Mouse (Mus musculus) frontal cortex, adult 2 months (tissue): ENCODE results near the gene Gm20388. TPM values are rescaled to one million over a fixed set of nuclear protein-coding genes. Genes with fewer than 3 reads are reported as not detected.
A peak's percentile ranks its signal among the peaks of the same experiment; 100 is the strongest.
"Not testable (repeated sequence)": the region's sequence is repeated elsewhere in the genome, so short reads cannot be mapped to it uniquely, and the experiment has no call there.

ENCODE experiments used
- DNase-seq, 2 experiments: peaks; one replicate each; pipeline ENCODE4 v3.0.0; 2022; ENCODE audit warnings: low spot score in 1 of 2; ENCODE audit errors: extremely low spot score in 1 of 2
- polyA plus RNA-seq: library from polyadenylated mRNA; depleted of rRNA; stranded (reverse); fragments of >200 nt; gene quantifications from 2 replicates; pipeline ENCODE4 v1.2.3, GENCODE M21; 2012

Gm20388 gene
- polyA plus RNA-seq, 1 experiment: 22.2 TPM

DNA sequence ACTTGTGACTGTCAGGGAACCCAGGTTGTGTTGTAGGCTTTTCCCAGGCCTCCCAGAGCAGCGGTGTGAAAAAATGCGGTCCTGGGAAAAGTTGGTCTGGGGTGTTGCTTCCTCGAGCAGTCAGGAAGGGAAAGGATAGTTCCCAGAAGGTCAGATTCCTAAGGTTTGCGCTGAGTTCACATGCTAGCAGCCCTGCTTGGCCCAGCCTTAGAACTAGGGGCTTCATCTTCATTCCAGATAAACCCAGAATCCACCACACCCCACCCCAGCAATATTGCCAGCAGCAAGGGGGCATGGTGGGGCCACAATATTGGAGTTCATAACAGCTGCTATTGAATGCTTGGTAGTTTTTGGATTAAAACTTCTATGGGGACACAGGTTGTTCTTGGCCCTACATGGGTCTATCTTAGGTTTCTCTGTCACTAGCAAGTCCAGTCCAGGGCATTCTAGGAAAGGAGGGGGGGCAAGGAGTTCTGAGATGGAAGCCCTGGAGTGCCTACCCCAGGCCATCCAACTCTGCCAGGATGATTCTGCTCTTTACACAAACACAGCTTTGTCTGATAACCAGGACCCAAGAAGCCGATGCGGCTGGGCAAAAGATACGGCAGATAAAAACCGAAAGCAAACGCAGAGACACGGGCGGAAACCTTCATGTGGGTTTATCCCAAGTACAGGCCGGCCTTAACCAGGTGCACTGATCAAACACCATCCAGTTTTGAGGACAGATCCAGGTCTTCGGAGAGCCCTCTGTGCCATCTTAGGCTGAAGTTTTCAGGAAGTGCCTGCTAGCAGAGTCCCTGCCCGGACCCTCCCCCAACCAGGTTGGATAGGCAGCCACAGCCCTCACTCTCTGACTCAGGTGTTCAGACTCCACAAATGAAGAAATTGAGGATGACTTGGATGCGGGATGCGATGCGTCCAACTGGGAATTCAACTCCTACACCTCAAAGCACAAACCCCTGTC is 1210.1 kb downstream of the Gm20388 start:
- no peak for DNase-seq

DNA sequence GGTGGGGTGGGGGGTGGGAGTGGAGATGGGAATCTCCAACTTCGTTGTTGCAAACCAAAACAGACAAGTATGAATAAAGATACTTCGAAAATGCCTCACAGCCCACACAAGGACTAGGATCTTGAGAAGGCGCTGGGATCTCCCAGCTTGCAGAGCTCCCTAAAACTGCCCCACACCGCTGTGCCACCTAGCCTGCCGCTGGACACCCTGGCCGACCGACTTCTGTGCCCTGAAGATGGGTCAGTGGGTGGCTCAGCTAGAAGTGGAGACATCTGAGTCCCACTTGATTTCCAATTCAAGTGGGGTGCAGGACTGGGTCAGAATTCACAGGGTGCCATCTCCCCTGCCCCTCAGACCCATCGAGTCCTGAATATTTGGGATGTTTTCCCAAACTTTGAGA is 1211.1 kb downstream of the Gm20388 start:
- no peak for DNase-seq

DNA sequence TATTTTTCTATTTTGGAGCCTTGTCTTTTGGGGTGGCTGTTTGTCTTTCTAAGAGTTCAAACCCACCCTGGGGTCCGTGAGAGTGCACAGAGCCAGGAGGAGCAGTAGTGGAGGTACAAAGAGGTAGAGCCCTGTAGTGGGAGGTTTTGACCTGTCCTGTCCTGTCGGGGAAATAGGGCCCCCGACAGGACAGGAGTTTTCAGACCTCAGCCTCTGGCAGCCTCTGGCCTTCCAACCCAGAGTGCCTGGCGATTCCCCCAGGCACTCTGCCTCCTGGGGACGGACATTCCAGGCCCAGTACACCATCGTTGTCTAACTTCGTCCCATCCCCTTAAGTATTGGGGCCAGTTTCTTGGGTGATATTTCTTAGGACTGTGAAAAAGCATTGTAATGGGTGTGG is 1211.7 kb downstream of the Gm20388 start:
- no peak for DNase-seq

DNA sequence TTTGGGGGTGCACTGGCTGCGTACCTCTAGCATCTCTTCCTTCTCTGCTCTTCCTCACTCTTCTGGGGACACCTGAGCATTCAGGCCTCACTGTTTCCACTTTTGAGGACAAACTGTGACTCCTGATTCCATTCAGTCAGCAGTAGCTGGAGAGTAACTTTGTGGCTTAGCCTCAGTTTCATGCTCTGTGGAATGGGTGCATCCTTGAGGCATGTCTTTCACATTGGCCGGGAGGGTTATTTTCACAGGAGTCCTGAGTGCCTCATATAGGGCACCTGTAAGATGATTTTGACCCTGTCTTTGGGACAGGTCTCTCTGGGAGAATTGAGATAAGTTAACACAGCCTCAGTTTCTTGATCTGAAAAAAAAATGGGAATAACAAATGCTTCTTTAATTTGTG is 1212.5 kb downstream of the Gm20388 start:
- DNase-seq: no peak

DNA sequence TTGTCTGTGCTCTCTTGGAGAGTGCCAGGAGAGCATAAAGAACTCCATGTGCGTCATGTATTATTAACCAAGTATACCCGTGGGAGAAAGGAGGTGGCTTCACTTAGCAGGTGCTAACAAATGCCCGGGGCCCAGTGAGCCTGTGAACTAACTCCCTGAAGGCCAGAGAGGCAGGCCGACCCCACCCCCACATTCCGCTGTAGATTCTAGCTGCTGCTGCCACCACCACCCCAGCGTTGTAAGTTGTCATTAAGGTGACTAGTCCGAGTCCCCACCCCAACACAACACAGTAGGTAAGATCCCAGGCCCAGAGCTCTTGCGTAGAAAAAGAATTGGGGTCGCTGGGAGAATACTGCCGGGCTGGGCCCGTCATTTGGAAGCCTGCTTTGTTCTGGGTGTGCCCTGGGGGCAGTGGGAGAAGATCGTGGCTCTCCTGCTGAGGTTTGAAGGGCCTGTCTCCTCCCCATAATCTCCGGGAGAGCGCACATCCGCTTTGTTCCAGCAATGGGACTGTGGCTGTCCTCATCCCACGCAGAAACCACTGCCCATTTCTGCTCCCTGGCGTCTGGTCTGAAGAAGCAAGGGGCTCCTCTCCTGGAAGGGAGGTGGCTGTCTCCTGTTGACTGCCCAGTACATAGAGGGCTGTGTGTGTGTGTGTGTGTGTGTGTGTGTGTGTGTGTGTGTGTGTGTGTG is 1214.1 kb downstream of the Gm20388 start:
- DNase-seq: no peak

DNA sequence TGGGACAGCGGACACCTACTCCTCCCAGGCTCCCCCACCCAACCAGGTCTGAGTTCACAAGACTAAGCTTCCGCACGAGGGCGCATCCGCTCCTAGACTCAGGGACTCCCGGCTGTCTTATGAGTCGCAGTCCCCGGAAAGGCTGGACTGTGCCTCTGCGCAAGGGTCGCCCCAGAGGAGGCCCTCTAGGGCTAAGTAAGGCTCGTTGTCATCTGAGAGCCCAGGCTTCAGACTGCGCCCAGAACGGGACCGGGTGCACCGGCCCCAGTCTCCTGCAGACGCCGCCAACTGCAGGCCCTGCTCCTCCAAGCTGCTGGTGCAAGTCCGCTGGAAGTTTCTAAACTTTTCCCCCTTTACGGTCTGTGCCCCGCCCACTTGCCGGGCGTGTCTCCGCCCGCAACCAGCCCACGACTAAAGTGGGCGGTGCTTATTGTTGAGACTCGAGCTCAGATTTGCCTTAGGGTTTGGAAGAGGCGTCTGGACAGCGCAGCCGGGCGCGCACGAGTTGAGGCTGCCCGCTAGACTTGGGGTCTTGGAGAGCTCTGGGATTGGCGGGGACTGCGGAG is 1214.8 kb downstream of the Gm20388 start:
- peak in 1 of 2 experiments; percentile 61 for DNase-seq

DNA sequence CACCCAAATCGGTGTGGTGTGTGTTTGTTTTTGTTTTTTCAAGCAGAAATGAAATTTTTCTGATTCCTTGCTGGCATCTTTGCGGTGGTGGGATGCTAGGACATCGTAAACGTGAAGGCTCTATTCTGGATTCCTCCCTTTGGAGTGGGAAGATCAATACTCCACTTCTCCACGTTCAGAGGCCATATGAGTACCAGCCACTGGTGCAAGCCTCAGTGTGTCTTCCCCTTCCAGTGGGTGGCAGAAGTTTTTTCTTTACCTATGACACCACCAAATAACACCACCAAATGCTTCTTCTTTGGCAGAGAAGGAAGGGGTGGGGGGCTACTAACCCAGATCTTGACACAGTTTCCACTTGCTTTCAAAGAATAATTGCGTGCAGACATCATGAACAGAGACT is 1215.5 kb downstream of the Gm20388 start:
- DNase-seq: no peak

DNA sequence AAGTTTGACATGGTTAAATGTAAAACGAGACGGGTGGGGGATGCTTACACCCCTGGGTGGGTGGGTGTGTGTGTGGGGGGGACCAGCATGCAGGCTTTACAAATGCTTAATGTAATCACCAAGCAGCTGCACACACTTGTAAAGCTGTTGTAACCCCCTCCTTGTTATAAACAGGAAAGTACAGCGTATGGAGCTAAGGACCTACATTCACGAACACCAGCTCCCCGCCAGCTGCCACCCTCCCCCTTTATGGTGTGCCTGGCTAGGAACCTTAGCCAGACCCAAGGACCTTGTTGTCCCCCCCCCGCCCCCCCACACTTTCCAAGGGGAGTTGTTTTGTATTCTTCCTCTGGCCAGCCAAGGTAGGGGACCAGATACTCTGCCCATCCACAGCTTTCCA is 1216.1 kb downstream of the Gm20388 start:
- DNase-seq: no peak

DNA sequence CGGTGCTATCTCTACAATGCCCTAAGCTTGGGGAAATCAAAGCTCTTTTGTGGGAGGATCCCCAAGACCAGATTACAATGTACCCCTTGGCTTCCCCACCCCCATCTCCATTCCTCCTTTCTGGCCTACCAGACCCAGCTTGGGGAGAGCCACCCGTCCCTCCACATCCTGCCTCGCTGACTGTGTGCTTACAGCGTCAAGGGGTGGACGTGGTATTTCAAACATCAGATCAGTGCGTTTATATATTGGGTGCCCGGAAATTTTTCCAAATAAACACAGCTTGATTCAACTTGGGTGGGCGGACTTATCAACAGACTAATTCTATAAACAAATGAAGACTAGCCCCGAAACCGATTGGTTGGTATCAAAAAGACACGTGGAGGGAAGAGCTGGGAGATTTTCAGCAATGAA is 1216.7 kb downstream of the Gm20388 start:
- no peak for DNase-seq

DNA sequence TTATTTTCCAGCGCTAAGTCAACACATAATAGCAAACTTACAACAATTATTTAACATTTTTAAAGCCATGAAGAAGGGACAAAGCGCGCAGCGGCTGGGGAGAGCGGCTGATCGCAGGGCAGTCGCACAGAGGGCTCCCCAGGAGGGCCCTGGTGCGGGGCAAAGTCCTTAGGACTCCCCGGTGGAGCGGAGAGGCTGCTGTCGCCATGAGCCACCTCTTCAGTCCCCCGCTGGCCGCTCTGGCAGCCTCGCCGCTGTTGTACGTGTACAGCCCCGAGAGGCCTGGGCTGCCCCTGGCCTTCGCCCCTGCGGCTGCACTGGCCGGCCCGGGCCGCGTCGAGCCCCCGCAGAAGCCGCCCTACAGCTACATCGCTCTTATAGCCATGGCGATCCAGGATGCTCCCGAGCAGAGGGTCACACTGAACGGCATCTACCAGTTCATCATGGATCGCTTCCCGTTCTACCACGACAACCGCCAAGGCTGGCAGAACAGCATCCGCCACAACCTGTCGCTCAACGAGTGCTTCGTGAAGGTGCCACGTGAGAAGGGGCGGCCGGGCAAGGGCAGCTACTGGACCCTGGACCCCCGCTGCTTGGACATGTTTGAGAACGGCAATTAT is 1217.2 kb downstream of the Gm20388 start, which contains the start of gene Foxl1:
TSS of gene Foxl1 (plus strand) at position 185 of the 620 bp plus-strand sequence.
- no peak for DNase-seq

DNA sequence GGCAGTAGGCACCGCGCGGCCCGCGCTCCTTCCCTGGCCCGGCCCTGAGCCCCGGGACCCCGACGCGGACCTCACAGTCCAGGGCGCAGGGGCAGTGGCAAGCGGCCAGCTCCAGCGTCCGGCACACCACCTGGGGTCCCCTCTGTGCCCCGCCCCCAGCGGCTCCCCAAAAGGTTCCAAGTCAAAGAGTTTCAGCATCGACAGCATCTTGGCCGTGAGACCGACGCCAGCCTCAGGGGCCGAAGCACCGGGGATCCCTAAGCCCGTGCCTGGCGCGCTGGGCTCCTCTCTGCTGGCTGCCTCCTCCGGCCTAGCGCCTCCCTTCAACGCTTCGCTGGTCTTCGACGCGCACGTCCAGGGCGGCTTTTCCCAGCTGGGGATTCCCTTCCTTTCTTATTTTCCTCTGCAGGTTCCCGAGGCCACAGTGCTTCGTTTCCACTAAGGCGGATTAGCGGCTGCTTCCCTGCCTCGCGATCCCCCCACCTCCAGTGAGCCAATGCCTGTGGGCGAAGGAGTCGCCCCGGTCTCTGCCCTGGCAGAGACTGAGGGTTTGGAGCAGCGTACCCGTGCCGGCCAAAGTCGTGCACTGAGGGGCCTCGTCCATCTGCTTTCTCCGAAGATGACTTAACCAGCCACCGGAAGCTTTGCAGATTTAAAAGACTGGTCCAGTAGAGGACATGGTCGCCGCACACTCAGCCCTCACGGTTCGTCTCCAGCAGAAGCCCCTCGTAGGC is 1218.1 kb downstream of the Gm20388 start:
- DNase-seq: no peak

DNA sequence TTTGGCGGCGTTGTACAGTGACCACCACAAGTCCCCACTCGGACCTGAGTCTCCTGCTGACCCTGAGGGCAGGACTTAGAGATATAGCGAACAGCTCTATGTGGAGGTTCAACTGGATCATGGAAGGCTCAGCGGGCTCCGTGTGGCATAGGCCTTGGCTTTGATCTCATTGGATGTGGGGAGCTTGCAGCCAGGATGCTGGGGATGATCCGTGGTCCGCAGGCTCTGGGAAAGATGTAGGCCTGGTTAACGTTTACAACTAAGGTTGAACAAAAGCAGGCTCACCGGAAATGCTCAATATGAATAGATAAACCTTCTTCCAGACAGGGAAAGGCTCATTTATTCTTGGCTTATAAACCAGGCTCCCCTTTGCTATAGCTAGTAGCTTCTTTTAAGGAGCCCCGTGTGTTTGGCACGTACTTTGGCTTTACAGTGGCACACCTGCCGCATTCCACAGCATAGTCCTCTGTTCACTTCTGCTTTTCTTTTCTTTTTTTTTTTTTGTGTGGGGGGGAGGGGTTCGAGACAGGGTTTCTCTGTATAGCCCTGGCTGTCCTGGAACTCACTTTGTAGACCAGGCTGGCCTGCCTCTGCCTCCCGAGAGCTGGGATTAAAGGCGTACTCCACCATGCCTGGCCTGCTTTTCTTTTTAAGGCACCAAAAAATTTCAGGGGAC is 1218.8 kb downstream of the Gm20388 start:
- DNase-seq: no peak

DNA sequence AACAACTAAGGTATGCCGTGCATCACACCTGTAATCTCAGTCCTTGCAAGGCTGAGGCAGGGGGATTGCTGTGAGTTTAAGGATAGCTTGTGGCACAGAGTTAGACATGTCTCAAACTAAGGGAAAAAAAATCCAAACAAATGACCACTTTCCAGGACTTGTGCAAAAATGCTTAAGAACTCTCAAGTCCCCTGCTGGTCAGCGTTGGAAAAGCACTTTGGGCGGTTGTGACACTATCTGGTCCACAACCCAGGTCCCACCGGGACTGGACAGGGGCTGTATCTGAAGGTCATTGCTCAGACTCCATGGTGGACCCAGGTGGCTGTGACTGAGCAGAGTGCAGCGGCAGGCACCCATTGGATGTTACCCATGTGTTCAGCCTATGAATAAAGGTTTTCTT is 1219.9 kb downstream of the Gm20388 start:
- no peak for DNase-seq

DNA sequence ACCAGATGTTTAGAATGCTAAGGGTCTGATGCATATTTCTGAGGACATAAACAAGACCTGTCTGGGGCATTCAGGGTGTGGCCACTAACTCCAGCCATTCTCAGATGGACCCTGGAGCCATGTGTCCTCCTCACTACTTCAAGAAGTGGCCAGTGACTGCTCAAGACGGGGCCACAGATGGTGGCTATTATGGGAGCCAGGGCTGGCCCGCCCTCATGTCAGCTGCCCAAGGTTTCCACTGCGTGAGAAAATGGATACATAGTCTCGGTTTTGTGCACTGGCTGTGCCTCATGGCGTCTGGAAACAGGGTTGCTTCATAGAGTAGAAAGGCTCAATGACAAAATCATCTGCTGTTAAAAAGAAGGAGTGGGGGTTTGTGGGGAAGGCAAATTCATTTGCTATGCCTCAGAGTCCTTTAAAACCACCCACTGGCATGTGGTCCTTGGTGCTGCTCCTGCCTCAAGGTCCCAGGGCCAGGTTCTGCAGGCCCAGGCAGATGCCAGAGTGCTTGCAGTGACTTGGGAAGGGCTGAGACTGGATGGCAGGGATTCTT is 1222.4 kb downstream of the Gm20388 start:
- no peak for DNase-seq

DNA sequence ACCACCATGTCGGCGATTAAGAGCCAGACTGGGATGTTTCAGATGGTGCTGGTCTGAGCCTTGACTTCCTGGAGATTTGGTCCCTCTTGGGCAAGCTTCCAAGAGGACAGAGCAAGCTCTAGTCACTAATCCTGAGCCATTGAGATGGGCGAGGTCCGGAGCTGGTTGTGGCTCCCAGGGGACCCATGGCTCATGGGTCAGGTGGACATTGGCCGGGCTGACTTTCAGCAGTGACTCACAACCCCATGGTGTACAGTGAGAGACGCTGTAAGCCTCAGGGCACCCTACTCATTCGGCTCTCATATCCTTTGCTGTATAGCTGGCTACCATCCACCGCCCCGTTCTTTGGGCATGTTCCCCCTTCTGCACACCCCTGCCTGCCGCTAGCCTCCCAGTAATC is 1223.5 kb downstream of the Gm20388 start:
- DNase-seq: no peak

DNA sequence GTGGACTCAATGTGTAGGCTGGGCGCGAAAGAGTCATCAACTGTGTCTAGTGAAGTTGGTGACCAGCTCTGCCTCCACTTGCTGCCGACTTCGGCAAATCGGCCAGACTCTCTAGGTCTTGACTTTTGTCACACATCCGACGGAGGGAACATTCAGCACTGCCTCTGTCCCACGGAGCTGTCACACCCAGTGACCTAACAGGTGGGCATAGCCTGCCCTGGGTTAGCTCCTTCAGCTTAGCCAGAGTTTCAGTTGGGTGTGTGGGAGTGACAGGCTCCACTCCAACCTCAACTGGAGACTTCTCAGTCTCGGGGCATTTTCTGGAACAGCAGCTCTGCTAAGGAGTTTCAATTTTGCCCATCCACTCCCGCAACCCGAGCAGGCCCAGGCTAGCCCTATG is 1223.9 kb downstream of the Gm20388 start:
- DNase-seq: no peak

DNA sequence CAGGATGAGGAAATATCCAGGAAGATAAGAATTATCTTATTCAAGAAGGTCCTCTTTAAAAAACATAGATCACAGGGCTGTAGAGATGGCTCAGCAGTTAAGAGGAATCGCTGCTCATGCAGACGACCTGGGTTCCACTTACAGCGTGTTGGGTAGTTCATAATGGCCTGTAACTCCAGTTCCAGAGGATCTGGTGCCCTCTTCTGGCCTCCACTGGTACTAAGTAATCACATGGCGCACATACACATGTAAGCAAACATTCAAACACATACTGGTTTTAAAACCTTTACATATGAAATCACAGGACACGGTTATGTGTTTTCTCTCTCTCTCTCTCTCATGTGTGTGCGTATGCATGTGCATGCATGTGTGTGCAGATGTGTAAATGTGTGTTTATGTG is 1226.2 kb downstream of the Gm20388 start:
- no peak for DNase-seq

DNA sequence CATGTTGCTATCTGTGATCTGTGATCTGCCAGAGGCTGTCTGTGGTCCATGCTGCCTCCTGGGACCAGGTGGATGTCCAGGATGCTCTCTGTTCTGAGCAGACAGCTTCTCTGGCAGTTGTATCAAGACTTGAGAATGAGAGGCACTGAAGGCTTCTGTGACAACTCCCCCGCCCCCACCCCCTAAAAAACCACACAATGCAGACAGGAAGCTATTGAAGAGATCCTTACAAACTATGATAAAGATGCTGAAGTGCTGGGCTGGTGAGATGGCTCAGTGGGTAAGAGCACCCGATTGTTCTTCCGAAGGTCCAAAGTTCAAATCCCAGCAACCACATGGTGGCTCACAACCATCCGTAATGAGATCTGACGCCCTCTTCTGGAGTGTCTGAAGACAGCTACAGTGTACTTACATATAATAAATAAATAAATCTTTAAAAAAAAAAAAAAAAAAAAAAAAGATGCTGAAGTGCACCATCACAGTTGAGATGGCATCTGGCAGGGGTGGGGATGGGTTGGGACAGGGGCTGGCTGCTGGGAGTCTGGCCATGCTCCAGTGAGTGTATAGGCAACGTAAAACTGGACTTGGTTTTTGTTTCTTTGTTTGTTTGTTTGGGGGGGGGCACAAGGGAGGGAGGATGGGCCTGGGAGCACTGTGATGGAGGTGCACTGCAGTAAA is 1235.0 kb downstream of the Gm20388 start:
- DNase-seq: not testable (repeated sequence)

DNA sequence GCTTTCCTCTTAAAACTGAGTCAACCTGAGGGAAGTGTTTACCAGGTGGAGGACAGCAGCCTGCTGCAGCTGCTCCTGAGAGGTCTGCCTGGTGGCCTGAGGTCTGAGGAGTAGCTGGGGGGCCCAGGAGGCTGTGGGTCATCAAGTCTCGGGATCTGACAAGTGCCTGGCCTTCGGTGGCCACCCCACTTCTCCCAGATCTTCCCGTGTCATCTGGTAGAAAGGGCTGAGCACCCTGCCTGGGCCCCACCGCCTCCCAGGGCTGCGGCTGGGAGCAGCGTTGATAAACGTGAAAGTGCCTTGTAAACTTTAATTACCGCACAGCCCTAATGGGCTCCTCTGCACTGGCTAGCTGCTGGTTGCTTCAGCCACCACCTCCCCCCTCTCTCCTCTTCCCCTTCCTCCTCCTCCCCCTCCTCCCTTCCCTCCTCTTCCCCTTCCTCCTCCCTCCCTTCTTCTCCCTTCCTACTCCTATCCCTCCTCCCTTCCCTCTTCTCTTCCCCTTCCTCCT is 1238.0 kb downstream of the Gm20388 start:
- no peak for DNase-seq
